Mouse (Mus musculus) cortical plate, adult 2 months (tissue): ENCODE data around the gene Otop1.

Experiments
- CTCF ChIP-seq: fragments of 200-500 bp; IDR thresholded peaks from 2 replicates; pipeline ENCODE4 v1.5.1; 2011; ENCODE audit warnings: mild to moderate bottlenecking, control low read depth, low read length; ENCODE audit not compliant: insufficient read depth; ENCODE audit errors: extremely low read depth
- POLR2A ChIP-seq: fragments of 200-500 bp; IDR thresholded peaks from 2 replicates; pipeline ENCODE4 v1.6.1; 2011; ENCODE audit warnings: mild to moderate bottlenecking, low read length, control low read depth; ENCODE audit not compliant: insufficient read depth; ENCODE audit errors: extremely low read depth

DNA sequence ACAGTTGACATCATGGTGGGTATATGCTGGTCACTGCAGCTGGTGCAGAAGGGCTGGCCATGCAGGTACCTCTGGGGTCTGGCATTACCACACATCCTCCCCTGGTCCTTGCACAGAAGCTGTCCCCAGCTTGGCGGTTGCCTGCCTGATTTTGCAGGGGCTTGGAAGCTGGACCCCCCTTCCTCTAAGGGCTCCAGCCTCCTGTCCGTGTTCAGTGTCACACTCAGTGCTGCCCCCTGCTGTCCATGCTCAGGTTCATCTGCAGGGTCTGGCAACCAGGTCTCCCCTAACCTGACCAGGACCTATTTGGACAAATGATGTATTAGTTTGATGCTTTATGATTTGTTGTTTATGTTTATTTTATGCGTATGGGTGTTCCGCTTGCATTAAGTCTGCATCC lies 40.4 kb upstream of the Otop1 start:
- TF ChIP-seq POLR2A, result no peak
- peak; percentile 66 for TF ChIP-seq CTCF
